Mouse (Mus musculus) MN1 (cell line): Measurements from ENCODE around the gene Dop1b.
"Not testable (repeated sequence)": the region's sequence is repeated elsewhere in the genome, so short reads cannot be mapped to it uniquely, and the experiment has no call there.

Source experiments
- DNase-seq: peaks from one replicate; pipeline ENCODE4 v3.0.0-alpha.2; 2016; ENCODE audit warnings: low spot score

Dop1b gene

DNA sequence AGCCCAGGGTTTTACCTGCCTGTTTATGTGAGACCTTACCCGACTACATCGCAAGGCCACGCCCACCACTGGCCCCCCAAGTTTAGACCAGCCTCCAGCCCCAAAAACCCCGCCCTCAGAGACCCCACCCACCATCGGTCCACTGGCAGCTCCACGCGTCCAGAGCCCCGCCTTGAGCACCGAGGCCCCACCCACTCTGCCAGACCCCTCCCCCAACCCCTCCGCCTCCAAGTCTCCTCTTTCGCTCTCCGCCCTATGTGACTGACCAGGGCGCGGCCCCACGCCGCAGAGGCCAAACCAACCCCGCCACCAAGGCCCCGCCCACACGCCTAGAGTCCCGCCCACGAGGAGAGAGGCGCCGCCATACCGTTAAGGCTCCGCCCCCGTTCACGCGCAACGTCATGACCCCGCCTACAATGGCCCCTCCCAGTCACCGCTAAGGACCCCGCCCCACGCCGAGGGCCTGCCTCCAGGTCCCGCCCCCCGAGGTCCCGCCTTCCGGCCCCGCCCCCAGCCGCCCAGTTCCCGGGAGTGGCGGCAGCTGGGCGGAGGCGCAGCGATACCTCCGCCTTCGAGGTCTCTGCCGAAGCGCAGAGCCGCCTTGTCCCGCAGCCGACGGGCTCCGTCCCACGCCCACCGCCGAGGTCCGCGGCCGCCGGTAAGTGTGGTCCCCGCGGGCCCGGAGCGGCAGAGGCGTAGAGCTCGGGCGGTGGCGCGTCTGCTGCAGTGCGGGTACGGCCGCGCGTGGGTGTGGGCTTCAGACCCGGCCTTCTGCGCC is at the start of gene Dop1b:
Gene Dop1b, plus strand, starts transcription at position 494 of the 778 bp plus-strand sequence.
- DNase-seq, result peak; percentile 98

- DNase-seq, result no peak
These were observed 43.7 kb upstream of the Dop1b start for GRCm38 (mm10) chr16:93667976-93668375.

DNA sequence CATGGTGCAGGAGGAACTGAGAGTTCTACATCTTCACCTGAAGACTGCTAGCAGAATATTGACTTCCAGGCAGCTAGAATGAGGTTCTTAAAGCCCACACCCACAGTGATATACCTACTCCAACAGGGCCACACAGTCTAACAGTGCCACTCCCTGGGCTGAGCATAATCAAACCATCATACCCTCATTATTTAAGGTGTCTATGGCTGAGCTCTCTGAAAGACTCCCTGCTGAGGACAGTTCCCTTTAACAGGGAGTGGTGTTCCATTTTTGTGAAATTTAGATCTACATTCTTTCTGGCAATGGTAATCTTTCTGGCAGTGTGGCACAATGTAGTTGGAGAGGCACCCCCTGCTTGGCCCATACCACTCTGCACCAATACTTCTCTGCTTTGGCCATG is 42.2 kb upstream of the Dop1b start:
- no peak for DNase-seq

DNA sequence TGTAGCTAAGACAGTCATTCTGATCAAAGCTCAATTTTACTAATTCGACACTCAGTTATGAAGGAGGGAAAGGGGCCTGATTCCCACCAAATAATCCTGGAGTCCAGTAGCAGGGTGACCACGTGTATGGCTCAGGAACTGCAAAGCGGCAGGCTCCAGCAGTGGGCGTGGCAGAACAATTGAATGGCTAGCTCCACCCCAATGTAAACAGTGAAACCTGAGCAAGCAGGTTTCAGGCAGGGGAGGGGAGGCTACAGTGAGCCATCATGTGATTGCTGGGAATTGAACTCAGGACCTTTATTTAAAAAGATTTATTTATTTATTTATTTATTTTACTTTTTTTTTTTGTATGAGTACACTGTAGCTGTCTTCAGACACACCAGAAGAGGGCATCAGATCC is 41.2 kb upstream of the Dop1b start:
- DNase-seq, result not testable (repeated sequence)

- no peak for DNase-seq
These were observed 40.6 kb upstream of the Dop1b start for GRCm38 (mm10) chr16:93671064-93671463.

DNA sequence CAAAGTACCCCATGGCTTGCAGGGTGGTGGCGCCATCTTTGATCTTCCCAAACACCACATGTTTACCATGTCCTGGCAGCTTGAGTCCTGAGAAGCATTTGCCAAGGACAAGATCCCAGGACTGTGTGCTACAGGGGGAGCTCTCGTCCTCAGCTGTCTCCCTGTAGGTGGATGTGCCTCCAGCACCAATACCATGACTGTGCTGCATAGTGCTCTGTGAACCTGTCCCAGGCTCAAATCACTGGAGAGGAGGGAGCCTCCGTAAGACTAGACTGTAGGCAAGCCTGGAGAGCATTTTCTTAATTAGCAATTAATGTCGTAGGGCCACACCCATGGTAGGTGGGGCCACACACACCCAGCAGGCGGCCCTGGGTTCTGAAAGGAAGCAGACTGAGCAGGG is 35.3 kb upstream of the Dop1b start:
- no peak for DNase-seq

DNA sequence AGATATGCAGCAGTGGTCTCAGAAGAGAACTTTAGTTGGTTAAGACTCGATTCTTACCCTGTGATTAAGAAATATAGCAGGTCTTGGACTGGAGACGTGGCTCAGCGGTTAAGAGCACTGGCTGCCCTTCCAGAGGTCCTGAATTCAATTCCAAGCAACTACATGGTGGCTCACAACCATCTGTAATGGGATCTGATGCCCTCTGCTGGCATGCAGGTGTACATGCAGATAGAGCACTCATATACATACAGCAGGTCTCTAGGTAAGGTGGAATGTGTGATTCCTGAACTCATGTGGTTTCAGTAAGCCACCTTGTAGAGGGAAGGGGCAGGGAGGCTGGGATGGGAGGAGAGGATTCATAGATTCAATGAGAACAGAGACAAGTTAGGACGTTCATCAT is 33.5 kb upstream of the Dop1b start:
- DNase-seq, result no peak

GRCm38 (mm10) chr16:93679165-93679564 is 32.5 kb upstream of the Dop1b start:
- DNase-seq, result no peak

- DNase-seq, result no peak
These were observed 29.5 kb upstream of the Dop1b start for GRCm38 (mm10) chr16:93682156-93682688.

DNA sequence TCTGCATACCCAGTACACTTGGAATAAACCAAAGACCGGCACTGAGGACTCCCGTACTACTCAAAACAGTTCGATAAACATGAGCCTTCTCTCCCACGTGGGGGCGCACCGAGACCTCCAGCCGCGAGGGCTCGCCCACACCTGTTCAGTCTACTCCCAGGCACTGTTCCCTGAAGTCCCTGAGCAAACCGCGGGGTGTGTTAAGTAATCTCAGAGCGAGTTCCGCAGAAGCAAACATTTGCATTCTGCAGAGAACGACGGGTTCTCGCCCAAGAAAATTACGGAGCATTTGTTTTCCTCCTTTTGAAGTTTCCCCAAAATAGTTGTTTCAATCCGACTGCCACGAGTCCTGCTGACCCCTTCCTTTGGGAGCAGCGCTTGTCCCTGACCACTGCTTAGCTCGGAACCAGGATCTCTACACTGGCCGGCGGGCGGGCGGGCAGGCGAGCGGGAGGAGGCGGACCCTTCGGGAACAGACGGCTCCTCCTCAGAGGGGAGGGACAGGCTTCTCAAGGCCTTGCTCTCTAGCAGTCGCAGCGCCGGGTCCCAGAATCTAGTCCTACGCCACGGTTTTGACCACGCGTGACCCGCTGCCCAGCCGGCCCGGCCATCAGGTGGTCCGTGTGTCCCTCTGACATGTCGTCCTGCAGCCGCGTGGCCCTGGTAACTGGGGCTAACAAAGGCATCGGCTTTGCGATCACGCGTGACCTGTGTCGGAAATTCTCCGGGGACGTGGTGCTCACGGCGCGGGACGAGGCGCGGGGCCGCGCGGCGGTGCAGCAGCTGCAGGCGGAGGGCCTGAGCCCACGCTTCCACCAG is 28.8 kb upstream of the Dop1b start, which contains the start of gene Cbr3:
Gene Cbr3, plus strand, starts transcription at position 527 of the 819 bp plus-strand sequence.
- DNase-seq, result peak; percentile 77

DNA sequence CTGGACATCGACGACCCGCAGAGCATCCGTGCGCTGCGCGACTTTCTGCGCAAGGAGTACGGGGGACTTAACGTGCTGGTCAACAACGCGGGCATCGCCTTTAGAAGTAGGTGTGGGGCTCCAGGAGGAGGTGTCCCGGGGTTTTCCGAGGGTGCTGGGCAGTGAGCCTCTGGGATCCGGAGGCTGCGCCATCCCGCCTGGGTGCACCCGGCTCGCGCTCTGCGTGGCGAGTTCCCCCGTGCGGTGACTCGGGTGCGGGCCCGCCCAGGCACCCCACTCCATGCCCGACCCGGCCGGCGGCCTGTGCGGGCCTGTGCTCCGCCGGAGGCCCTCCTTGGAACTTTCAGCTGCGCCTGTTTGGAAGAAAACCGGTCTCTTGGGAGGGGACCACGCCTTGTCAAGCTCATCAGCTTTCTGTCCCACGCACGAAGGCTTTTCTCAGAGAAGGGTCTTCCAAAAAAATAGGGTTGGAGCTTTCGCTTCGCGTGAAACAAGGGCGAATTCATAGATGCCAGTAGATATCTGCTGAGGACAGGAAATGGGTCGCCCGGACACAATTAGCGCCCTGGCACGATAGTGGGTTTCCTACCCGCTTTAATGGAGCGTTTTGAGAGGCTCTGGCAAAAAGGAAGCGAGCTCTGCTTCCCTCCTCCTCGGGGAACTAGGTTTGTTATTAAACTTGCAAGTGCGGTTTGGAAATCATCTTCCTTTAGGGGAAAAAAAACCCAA is 28.0 kb upstream of the Dop1b start:
- peak; percentile 44 for DNase-seq

GRCm38 (mm10) chr16:93684441-93684840 is 27.3 kb upstream of the Dop1b start:
- peak; percentile 7 for DNase-seq

GRCm38 (mm10) chr16:93685783-93686182 is 25.9 kb upstream of the Dop1b start:
- not testable (repeated sequence) for DNase-seq

DNA sequence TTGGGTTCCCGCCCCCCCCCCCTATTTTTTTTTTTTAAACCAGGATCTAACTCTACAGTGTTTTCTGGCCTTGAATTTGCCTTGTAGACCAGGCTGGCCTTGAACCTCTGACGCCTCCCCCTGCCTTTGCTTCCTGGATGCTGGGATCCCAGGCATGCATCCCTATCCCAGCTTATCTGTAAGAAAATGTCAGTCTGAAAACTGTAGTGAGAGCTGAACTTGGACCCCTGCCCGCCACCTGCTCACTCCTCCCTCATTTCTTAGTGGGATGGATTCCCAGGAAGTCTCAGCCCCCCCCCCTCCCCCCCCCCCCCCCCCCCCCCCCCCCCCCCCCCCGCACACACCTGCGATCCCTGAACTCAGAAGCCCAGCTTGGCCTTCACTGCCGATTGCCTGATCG is 25.3 kb upstream of the Dop1b start:
- DNase-seq, result no peak

- peak; percentile 52 for DNase-seq
These were observed 24.8 kb upstream of the Dop1b start for GRCm38 (mm10) chr16:93686945-93687344.

GRCm38 (mm10) chr16:93691206-93691841 is 20.4 kb upstream of the Dop1b start:
- no peak for DNase-seq

DNA sequence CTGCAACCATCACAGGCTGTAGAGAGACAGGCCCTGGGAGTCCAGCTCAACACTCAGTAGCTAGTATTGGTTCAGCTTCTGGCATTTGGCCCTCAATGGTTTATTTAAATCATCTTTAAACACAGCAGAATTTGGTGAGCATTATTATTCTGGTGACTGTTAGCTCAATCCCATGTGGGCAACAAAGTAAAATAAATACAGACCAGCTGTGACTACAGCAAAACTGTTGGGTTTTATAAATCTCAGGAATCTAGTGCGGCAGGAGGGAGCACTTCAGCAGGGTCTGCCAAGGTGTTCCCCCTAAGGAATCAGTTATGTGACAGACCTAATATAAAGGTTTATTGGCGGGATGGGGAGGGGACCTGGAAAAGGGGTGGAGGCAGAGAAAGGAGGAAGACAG is 19.0 kb upstream of the Dop1b start:
- DNase-seq, result no peak

DNA sequence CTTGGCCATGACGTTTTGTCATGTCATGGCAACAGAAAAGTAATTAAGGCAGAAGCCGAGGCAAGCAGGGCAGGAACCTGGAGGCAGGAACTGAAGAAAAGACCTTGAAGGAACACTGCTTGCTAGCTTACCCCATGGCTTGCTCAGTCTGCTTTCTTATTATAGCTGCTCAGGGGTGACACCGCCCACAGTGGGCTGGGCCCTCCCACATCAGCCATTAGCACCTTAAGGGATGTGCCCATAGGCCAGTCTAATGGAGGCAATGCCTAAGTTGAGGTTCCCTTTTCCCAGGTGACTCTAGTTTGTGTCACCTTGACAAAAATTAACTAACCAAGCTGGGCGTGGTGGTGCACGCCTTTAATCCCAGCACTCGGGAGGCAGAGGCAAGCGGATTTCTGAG is 4.6 kb upstream of the Dop1b start:
- no peak for DNase-seq

DNA sequence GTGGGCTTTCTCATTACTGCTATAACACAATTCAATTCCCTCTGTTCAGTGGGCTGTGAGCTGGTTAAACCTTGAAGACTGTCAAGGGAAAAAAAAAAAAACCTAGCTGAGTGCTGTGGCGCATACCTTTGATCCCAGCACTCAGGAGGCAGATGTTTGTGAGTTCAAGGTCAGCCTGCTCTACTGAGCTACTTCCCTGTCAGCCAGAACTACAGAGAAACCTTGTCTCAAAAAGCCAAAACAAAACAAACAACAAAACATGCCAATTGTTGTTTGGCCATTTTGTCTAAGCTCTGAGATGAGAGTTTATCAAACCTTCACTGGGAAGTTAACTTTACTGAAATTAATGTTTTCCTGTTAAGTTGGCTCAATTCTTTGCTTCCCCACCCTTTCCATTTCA is 2.5 kb upstream of the Dop1b start:
- no peak for DNase-seq

DNA sequence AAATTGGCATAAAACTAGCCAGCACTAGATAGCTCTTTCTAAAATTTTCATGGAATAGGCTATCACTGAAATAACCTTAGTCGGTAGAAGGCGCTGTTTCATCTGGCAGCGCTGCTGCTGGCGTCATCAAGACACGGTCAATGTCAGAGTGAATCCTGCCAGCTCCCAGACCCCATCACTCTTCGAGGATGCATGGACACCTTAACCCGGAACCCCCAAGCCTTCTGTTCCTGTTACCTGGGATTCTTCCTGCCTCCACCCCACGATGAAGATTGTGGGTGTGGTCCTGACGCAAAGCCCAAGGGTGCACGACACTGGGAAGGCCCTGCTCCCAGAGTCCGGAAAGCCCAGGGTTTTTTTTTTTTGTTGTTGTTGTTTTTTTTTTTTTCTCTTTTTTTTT is 780 bp upstream of the Dop1b start:
- DNase-seq, result peak; percentile 86

DNA sequence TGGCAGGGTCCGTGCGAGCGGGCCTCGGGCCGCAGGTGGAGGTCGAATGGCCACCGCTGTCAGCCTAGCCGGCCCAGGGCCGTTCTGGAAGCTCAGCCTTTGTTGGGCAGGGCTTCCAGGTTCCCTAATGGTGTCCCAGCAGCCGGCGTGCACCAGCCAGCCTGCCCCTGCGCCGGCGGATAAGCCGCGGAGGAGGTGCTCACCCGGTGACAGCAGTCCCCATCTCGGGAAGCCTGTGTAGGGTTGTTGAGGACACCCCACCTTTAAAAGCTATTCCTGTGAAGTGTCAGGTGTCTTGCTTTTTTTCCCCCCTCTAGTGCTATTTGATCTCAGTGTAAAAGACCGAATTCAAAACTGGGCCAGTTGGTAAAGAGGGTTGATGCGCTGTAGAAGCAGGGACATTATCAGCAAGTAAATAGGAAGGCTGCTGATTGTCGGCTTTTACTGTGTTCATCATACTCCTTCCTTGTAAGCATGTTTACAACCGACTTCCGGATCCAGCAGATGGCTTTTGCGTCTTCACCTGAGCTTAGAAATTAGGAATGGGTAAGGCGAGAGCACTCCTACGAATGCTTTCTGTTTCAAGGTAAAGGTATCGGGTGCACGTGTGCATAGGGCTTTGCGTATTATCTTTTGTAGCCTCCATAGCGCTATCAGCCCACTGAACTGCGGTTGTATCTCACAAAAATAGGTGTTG is 633 bp downstream of the Dop1b start:
- DNase-seq, result peak; percentile 9
